Mouse (Mus musculus) olfactory bulb, adult 2 months (tissue): Measurements from ENCODE around the gene Dazap1.

Experiments used
- CTCF ChIP-seq: fragments of 200-500 bp; IDR thresholded peaks from 2 replicates; pipeline ENCODE4 v1.5.1; 2012; ENCODE audit warnings: low read depth, mild to moderate bottlenecking, low read length, moderate library complexity; ENCODE audit not compliant: insufficient read depth
- POLR2A ChIP-seq: fragments of 200-500 bp; IDR thresholded peaks from 2 replicates; pipeline ENCODE4 v1.6.1; 2012; ENCODE audit warnings: mild to moderate bottlenecking, low read depth, low read length, moderate library complexity; ENCODE audit not compliant: insufficient read depth

DNA sequence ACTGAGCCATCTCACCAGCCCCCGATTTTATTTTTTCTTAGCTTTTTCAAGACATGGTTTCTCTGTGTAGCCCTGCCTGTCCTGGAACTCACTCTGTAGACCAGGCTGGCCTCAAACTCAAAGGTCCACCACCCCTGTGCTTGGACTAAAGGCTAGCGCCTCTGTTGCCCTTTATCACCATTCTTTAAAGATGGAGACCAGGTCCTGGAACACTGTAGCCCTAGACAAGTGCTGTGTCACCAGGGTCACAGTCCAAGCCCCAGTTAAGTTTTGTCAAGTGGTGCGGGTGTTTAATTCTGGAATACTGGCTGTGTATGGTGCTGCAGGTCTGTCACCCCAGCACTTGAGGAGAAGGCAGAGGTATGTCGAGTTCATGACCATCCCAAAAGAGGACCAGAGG, 24.3 kb upstream of the Dazap1 start:
- TF ChIP-seq CTCF (no peak), POLR2A (no peak)
